Mouse (Mus musculus): Measurements from ENCODE around the gene Dag1. TPM values are rescaled to one million over a fixed set of nuclear protein-coding genes. Genes with fewer than 3 reads are reported as not detected.
"Not testable (repeated sequence)": the region's sequence is repeated elsewhere in the genome, so short reads cannot be mapped to it uniquely, and the experiment has no call there.

The Dag1 gene
- total RNA-seq, 1 experiment from 2014 or later, result 12.2 TPM

- no peak for ATAC-seq (ENCODE audit: extremely low read depth, insufficient number of reproducible peaks, low FRiP score, poor library complexity, severe bottlenecking)
Observed at GRCm38 (mm10) chr9:108196920-108197677, 66.7 kb downstream of the Dag1 start.

DNA sequence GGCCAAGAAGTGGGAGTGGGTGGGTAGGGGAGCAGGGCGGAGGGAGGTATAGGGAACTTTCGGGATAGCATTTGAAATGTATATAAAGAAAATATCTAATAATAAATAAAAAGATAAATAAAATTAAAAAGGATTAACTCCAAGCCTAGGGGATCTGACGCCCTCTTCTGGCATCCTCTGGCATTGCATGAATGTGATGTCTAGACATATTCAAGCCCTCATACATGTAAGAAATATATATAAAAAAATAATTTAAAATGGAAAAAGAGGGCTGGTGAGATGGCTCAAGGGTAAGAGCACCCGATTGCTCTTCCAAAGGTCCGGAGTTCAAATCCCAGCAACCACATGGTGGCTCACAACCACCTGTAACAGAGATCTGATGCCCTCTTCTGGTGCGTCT is 67.5 kb downstream of the Dag1 start:
- not testable (repeated sequence) for ATAC-seq (ENCODE audit: extremely low read depth, insufficient number of reproducible peaks, low FRiP score, poor library complexity, severe bottlenecking)

DNA sequence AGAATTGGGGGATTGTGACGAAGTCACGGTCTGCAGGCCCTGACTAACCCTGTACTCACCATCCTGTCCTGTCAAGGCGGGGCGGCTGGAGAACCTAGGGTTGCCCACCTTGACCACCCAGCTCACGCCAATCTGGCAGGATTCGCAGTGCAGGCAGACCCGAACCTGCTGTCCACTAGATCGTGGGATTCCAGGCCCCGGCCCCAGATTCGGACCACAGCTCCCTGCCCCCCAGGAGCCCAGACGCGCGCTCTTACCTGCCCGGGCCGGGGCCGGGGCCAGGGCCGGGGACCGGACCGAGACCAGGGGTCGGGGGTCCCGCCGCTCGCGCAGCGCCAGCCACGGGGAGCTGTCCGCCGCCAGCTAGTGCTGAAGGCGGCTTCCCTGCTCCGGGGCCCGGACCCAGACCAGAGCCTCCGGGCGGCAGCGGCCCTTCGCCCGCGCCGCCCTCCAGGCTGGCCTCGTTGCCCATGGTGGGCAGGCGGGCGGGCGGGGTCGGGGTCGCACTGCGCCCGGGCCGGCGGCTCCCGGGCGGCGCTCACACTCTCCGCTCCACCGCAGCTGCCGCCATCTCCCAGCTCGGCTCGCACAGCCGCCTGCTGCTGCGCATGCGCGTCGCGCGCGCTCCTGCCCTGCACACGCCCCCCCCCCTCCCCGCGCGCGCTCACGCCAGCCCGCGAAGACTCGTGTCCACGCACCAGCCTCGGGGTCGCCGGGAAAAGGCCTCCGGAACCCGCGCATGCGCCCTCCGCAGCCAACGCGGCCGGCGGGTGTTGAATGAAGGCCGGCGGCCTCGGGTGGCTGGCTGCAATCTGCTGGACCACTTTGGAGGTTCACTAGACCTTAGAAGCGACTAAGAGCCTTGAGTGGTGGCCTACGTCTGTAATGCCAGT is 73.7 kb downstream of the Dag1 start, which contains the start of gene Bsn:
Gene Bsn, minus strand, starts transcription at position 598 of the 893 bp plus-strand sequence.
- ATAC-seq (ENCODE audit: extremely low read depth, insufficient number of reproducible peaks, low FRiP score, poor library complexity, severe bottlenecking), result no peak

- ATAC-seq (ENCODE audit: extremely low read depth, insufficient number of reproducible peaks, low FRiP score, poor library complexity, severe bottlenecking), result no peak
Observed at GRCm38 (mm10) chr9:108189488-108189786, 74.3 kb downstream of the Dag1 start.

GRCm38 (mm10) chr9:108189023-108189422 is 74.7 kb downstream of the Dag1 start:
- ATAC-seq (ENCODE audit: extremely low read depth, insufficient number of reproducible peaks, low FRiP score, poor library complexity, severe bottlenecking), result no peak

GRCm38 (mm10) chr9:108188511-108188910 is 75.2 kb downstream of the Dag1 start:
- no peak for ATAC-seq (ENCODE audit: extremely low read depth, insufficient number of reproducible peaks, low FRiP score, poor library complexity, severe bottlenecking)

DNA sequence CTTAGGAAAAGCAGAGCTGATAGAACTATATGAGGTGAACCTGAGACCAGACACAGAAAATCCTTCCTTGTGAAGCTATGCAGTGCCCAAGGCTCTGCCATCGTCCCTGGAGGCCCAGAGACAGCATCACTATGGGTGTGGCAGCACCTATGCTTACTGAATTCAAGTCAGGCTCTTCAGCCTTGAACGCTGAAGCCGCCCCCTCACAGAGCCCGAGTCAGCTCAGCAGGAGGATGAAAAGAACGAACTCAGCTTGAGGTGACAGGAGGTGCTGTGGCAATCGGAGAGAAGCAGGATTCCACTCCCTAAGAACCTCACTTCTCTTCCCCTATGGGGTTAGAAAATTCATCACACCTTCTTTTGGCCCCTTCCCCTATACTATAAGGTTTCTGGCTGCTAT is 76.1 kb downstream of the Dag1 start:
- ATAC-seq (ENCODE audit: extremely low read depth, insufficient number of reproducible peaks, low FRiP score, poor library complexity, severe bottlenecking), result no peak

GRCm38 (mm10) chr9:108185786-108186185 is 78.0 kb downstream of the Dag1 start:
- ATAC-seq (ENCODE audit: extremely low read depth, insufficient number of reproducible peaks, low FRiP score, poor library complexity, severe bottlenecking), result no peak

- no peak for ATAC-seq (ENCODE audit: extremely low read depth, insufficient number of reproducible peaks, low FRiP score, poor library complexity, severe bottlenecking)
Observed at GRCm38 (mm10) chr9:108183531-108183994, 80.2 kb downstream of the Dag1 start.

- no peak for ATAC-seq (ENCODE audit: extremely low read depth, insufficient number of reproducible peaks, low FRiP score, poor library complexity, severe bottlenecking)
Observed at GRCm38 (mm10) chr9:108182806-108183506, 80.8 kb downstream of the Dag1 start.

GRCm38 (mm10) chr9:108178391-108178790 is 85.4 kb downstream of the Dag1 start:
- ATAC-seq (ENCODE audit: extremely low read depth, insufficient number of reproducible peaks, low FRiP score, poor library complexity, severe bottlenecking), result no peak

- ATAC-seq (ENCODE audit: extremely low read depth, insufficient number of reproducible peaks, low FRiP score, poor library complexity, severe bottlenecking), result no peak
Observed at GRCm38 (mm10) chr9:108175116-108175838, 88.5 kb downstream of the Dag1 start.

DNA sequence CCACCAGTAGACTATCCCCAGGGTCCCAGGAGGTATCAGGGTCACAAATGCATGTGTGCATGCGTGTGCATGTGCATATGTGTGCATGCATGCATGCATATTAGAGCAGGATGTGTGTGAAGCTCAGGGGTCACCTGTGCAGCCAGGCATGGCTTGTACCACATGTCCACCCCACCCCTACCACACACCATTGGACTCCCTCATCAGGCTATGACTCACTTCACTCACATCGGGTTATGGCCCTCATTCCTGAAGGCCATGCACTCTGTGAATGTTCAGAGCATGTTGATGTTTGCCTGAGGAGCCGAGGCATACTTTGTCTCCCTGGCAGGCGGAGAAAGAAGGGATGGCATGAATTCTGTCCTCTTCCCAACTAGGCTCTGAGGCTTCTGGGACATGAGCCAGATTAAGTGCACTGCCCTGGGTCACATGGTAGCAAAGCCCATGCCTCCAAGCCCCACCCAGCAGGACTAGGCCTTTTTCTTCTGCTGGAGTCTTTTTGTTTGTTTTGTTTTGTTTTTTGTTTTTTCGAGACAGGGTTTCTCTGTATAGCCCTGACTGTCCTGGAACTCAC is 90.9 kb downstream of the Dag1 start:
- ATAC-seq (ENCODE audit: extremely low read depth, insufficient number of reproducible peaks, low FRiP score, poor library complexity, severe bottlenecking), result no peak

GRCm38 (mm10) chr9:108169751-108170150 is 94.0 kb downstream of the Dag1 start:
- ATAC-seq (ENCODE audit: extremely low read depth, insufficient number of reproducible peaks, low FRiP score, poor library complexity, severe bottlenecking), result no peak

GRCm38 (mm10) chr9:108165143-108165542 is 98.6 kb downstream of the Dag1 start:
- ATAC-seq (ENCODE audit: extremely low read depth, insufficient number of reproducible peaks, low FRiP score, poor library complexity, severe bottlenecking), result no peak

DNA sequence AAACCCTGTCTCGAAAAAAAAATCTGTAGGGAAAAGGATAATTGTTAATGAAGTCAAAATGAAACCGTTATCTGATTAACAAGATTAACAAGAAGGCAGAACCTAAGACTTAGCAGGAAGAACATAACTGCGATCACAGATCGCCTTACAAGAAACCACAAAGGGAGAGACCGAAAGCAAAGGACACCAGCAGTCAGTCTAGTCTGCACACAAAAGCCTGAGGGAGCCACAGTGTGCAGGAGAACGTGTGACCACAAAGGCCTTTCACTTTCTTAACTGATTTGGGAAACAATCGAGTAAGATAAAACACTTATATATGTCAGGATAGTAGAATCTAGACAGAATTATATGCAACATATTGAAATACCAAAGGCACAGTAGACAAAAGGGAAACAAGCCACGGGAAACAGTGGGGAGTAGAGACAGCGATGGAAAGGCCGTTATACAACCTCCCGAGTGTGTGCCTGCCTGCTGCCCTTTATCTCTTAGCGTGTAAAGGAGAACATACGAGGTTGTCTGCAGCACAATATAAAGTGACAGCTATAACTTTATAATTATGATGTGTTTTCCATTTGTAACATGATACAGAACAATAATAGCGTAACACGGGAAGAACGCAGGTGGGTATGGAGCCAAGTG is 100.0 kb downstream of the Dag1 start:
- no peak for ATAC-seq (ENCODE audit: extremely low read depth, insufficient number of reproducible peaks, low FRiP score, poor library complexity, severe bottlenecking)

- no peak for ATAC-seq (ENCODE audit: extremely low read depth, insufficient number of reproducible peaks, low FRiP score, poor library complexity, severe bottlenecking)
Observed at GRCm38 (mm10) chr9:108157891-108158290, 105.9 kb downstream of the Dag1 start.

DNA sequence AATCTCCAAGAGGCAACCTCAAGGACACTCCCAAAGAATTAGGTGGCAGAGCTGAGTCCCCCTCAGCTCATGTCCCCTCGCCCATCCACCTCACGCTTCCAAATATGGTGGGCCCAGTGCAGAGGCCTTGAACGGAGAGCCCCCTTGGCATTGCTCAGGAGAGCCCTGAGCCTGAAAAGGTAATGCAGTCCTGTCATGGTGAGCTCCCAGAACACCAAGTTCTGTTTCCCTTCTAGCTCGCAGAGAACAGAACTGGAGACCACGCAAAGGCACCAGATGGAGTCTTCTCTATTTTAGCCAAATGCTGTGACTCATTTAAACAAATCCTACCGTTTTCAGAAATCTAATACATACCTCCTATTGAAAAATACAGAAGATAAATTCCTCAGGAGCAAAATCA is 106.3 kb downstream of the Dag1 start:
- ATAC-seq (ENCODE audit: extremely low read depth, insufficient number of reproducible peaks, low FRiP score, poor library complexity, severe bottlenecking), result no peak
